Mouse (Mus musculus): ENCODE data around the gene Crip2. TPM values are rescaled to one million over a fixed set of nuclear protein-coding genes. Genes with fewer than 3 reads are reported as not detected.

The Crip2 gene
- polyA plus RNA-seq, 1 experiment from 2014 or later, result 112 TPM

- H3K9ac ChIP-seq (ENCODE audit: low read length), result 0 out of 2 replicates have a peak overlapping the region, but pooled peaks have one; percentile 23
- H3K9me3 ChIP-seq (ENCODE audit: control insufficient read depth, low read length), result no peaks in the 10 kb centered on the region
- ATAC-seq (ENCODE audit: low FRiP score, low TSS enrichment), result no peak
- TF ChIP-seq EP300 (optimal IDR thresholded peaks at IDR 0.05), result no peak
- TF ChIP-seq CTCF (IDR thresholded peaks at IDR 0.05; ENCODE audit: low read depth), result no peak
- no peaks in the 10 kb centered on the region for H3K27me3 ChIP-seq (ENCODE audit: control insufficient read depth, insufficient read depth, low read length)
- 52% methylated on average over 7 of the region's 7 CpGs for WGBS
- H3K4me3 ChIP-seq (ENCODE audit: low read depth, low read length), result peak overlapping the region; percentile 21
- H3K27ac ChIP-seq (replicated peaks), result peak overlapping the region; percentile 61; the same call in 1 of the 2 replicates
- no peak for DNase-seq (ENCODE audit: low spot score)
- peaks cover 9% of the 10 kb centered on the region for H3K4me1 ChIP-seq (replicated peaks; ENCODE audit: control insufficient read depth, insufficient read depth)
- no peaks in the 10 kb centered on the region for H3K36me3 ChIP-seq (ENCODE audit: control insufficient read depth, insufficient read depth, low read length)
- H3K4me2 ChIP-seq (replicated peaks; ENCODE audit: low read depth), result peak overlapping the region; percentile 78
Observed at GRCm38 (mm10) chr12:113143164-113143563, 3.1 kb downstream of the Crip2 start.

- H3K36me3 ChIP-seq (ENCODE audit: control insufficient read depth, insufficient read depth, low read length), result no peaks in the 10 kb centered on the region
- H3K9me3 ChIP-seq (ENCODE audit: control insufficient read depth, low read length), result no peaks in the 10 kb centered on the region
- DNase-seq (ENCODE audit: low spot score), result peak; percentile 56
- peak; percentile 78 for TF ChIP-seq CTCF (IDR thresholded peaks at IDR 0.05; ENCODE audit: low read depth)
- TF ChIP-seq EP300 (optimal IDR thresholded peaks at IDR 0.05), result no peak
- no peak for ATAC-seq (ENCODE audit: low FRiP score, low TSS enrichment)
- H3K4me3 ChIP-seq (ENCODE audit: low read depth, low read length), result no peak overlapping the region
- no peak overlapping the region for H3K4me2 ChIP-seq (replicated peaks; ENCODE audit: low read depth)
- H3K27ac ChIP-seq (replicated peaks), result no peak overlapping the region
- H3K4me1 ChIP-seq (replicated peaks; ENCODE audit: control insufficient read depth, insufficient read depth), result peaks cover 13% of the 10 kb centered on the region
- no peaks in the 10 kb centered on the region for H3K27me3 ChIP-seq (ENCODE audit: control insufficient read depth, insufficient read depth, low read length)
- no peak overlapping the region for H3K9ac ChIP-seq (ENCODE audit: low read length)
- WGBS, result 80% methylated on average over 20 of the region's 20 CpGs
Observed at GRCm38 (mm10) chr12:113144001-113144756, 4.1 kb downstream of the Crip2 start.

- Histone ChIP-seq H3K4me3 (ENCODE audit: low read depth, low read length) (no peak overlapping the region), H3K4me2 (replicated peaks; ENCODE audit: low read depth) (no peak overlapping the region), H3K9ac (ENCODE audit: low read length) (no peak overlapping the region), H3K9me3 (ENCODE audit: control insufficient read depth, low read length) (no peaks in the 10 kb centered on the region), H3K4me1 (replicated peaks; ENCODE audit: control insufficient read depth, insufficient read depth) (peaks cover 11% of the 10 kb centered on the region), H3K27me3 (ENCODE audit: control insufficient read depth, insufficient read depth, low read length) (no peaks in the 10 kb centered on the region), H3K36me3 (ENCODE audit: control insufficient read depth, insufficient read depth, low read length) (no peaks in the 10 kb centered on the region), H3K27ac (replicated peaks) (no peak overlapping the region)
- DNase-seq (ENCODE audit: low spot score), result no peak
- ATAC-seq (ENCODE audit: low FRiP score, low TSS enrichment), result no peak
- 93% methylated on average over 16 of the region's 16 CpGs for WGBS
- TF ChIP-seq EP300 (optimal IDR thresholded peaks at IDR 0.05) (no peak), CTCF (IDR thresholded peaks at IDR 0.05; ENCODE audit: low read depth) (no peak)
Observed at GRCm38 (mm10) chr12:113144886-113145285, 4.8 kb downstream of the Crip2 start.

GRCm38 (mm10) chr12:113145591-113145990 lies 5.6 kb downstream of the Crip2 start:
- no peak overlapping the region for H3K4me3 ChIP-seq (ENCODE audit: low read depth, low read length)
- TF ChIP-seq CTCF (IDR thresholded peaks at IDR 0.05; ENCODE audit: low read depth) (no peak), EP300 (optimal IDR thresholded peaks at IDR 0.05) (no peak)
- H3K4me2 ChIP-seq (replicated peaks; ENCODE audit: low read depth), result no peak overlapping the region
- H3K4me1 ChIP-seq (replicated peaks; ENCODE audit: control insufficient read depth, insufficient read depth), result peaks cover 11% of the 10 kb centered on the region
- H3K9ac ChIP-seq (ENCODE audit: low read length), result no peak overlapping the region
- DNase-seq (ENCODE audit: low spot score) (no peak), ATAC-seq (ENCODE audit: low FRiP score, low TSS enrichment) (no peak)
- H3K27ac ChIP-seq (replicated peaks), result no peak overlapping the region
- H3K27me3 ChIP-seq (ENCODE audit: control insufficient read depth, insufficient read depth, low read length), result no peaks in the 10 kb centered on the region
- no peaks in the 10 kb centered on the region for H3K9me3 ChIP-seq (ENCODE audit: control insufficient read depth, low read length)
- H3K36me3 ChIP-seq (ENCODE audit: control insufficient read depth, insufficient read depth, low read length), result no peaks in the 10 kb centered on the region
- WGBS, result 87% methylated on average over 5 of the region's 5 CpGs

GRCm38 (mm10) chr12:113146112-113147057 lies 6.3 kb downstream of the Crip2 start, which contains the start of gene Crip1:
Crip1 (plus strand) TSS chr12:113146316.
- ATAC-seq (ENCODE audit: low FRiP score, low TSS enrichment) (peak; percentile 44; the same call in 1 of the 2 replicates), DNase-seq (ENCODE audit: low spot score) (peak; percentile 85)
- H3K27ac ChIP-seq (replicated peaks), result peak within 1 kb of the TSS; percentile 79
- peak within 1 kb of the TSS; percentile 50 for H3K4me2 ChIP-seq (replicated peaks; ENCODE audit: low read depth)
- 0 out of 2 replicates have a peak within 1 kb of the TSS, but pooled peaks have one; percentile 18 for H3K9ac ChIP-seq (ENCODE audit: low read length)
- H3K9me3 ChIP-seq (ENCODE audit: control insufficient read depth, low read length), result no peaks in the 10 kb centered on the region
- 10% methylated on average over 45 of the region's 45 CpGs for WGBS
- H3K4me1 ChIP-seq (replicated peaks; ENCODE audit: control insufficient read depth, insufficient read depth), result peaks cover 12% of the 10 kb centered on the region
- no peaks in the 10 kb centered on the region for H3K36me3 ChIP-seq (ENCODE audit: control insufficient read depth, insufficient read depth, low read length)
- peak within 1 kb of the TSS; percentile 18 for H3K4me3 ChIP-seq (ENCODE audit: low read depth, low read length)
- TF ChIP-seq CTCF (IDR thresholded peaks at IDR 0.05; ENCODE audit: low read depth), result peak; percentile 89
- TF ChIP-seq EP300 (optimal IDR thresholded peaks at IDR 0.05), result no peak
- no peaks in the 10 kb centered on the region for H3K27me3 ChIP-seq (ENCODE audit: control insufficient read depth, insufficient read depth, low read length)
